Mouse (Mus musculus) heart, embryonic 13.5 days (tissue): ENCODE results near the gene Them7. TPM values are rescaled to one million over a fixed set of nuclear protein-coding genes. Genes with fewer than 3 reads are reported as not detected.

Experiments used
- ATAC-seq: fragments of 200-750 bp; cut with Nextera tagmentation; 2 replicates; pipeline ENCODE4 v1.8.0; 2017; ENCODE audit warnings: moderate TSS enrichment; ENCODE audit not compliant: insufficient number of reproducible peaks, low FRiP score, low TSS enrichment; ENCODE audit errors: extremely low read depth
- H3K27ac ChIP-seq: fragments of 300-500 bp; sonication (generic); replicated peaks from 2 replicates; pipeline ENCODE4 v1.5.1; 2015; ENCODE audit warnings: moderate library complexity, mild to moderate bottlenecking, inconsistent platforms
- H3K27me3 ChIP-seq: fragments of 300-500 bp; sonication (generic); replicated peaks from 2 replicates; pipeline ENCODE4 v1.6.1; 2015; ENCODE audit warnings: mild to moderate bottlenecking, inconsistent platforms
- H3K36me3 ChIP-seq: fragments of 300-500 bp; sonication (generic); 2 replicates; pipeline ENCODE4 v1.6.1; 2015; ENCODE audit warnings: mild to moderate bottlenecking, inconsistent platforms
- H3K4me1 ChIP-seq: fragments of 300-500 bp; sonication (generic); 2 replicates; pipeline ENCODE4 v1.6.1; 2015; ENCODE audit warnings: inconsistent platforms
- H3K4me2 ChIP-seq: fragments of 300-500 bp; sonication (generic); 2 replicates; pipeline ENCODE4 v1.6.1; 2015; ENCODE audit warnings: inconsistent platforms, mild to moderate bottlenecking, moderate library complexity
- H3K4me3 ChIP-seq: fragments of 300-500 bp; sonication (generic); 2 replicates; pipeline ENCODE4 v1.5.1; 2015; ENCODE audit warnings: moderate library complexity, mild to moderate bottlenecking, inconsistent platforms
- H3K9ac ChIP-seq: fragments of 300-500 bp; sonication (generic); 2 replicates; pipeline ENCODE4 v1.6.1; 2015; ENCODE audit warnings: inconsistent platforms, mild to moderate bottlenecking, moderate library complexity
- H3K9me3 ChIP-seq: fragments of 300-500 bp; sonication (generic); 2 replicates; pipeline ENCODE4 v1.6.1; 2016; ENCODE audit warnings: inconsistent platforms
- WGBS: fragments of 180-500 bp; shearing (Covaris S2); methylation state at CpG from one replicate; pipeline ENCODE4 v1.1.7; 2015; ENCODE audit warnings: mixed read lengths; 5-methylcytosine and 5-hydroxymethylcytosine counted together
- polyA plus RNA-seq: library from polyadenylated mRNA; unstranded; fragments of >200 nt; fragmentation: Nextera tagmentation; extraction: Ambion mirVana; gene quantifications from 2 replicates; pipeline ENCODE4 v1.2.1, GENCODE M21; 2015

Gene Them7
- polyA plus RNA-seq, 1 experiment from 2014 or later: 1.2 TPM

DNA sequence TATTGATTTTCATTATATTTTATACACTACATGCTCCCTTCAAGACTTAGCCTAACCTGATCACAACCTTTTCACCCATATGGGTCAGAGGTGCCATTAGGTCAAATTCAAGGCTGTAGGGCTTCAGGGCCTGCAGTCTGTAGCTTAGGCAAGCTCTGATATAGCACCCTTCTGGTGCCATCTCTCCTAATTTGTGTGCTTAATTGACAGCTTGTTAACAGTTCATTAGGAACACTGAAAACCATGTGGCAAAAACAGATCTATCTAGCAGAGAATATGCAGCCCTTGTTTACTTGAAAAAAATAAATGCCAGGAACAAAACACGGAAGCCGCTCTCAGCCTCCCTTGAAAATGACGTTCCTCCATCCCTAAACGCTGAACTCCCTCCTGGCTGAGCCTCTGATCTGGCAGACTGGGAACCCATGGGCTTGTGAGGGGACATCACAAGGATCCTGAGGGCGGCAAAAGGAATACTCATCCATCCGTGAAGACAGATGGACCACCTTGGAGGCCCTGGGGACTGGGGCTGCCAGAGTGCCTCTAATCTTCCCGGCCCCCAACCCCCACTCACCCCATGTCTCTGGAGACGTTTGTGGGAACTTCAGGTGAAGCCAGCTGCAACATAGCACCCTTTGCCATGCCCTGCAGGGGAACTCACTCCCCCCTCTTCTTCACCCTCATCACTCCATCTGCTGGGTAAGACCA, 113.2 kb downstream of the Them7 start:
- Histone ChIP-seq H3K4me3 (no peak overlapping the region), H3K27ac (no peak overlapping the region), H3K4me1 (peaks cover 11% of the 10 kb centered on the region), H3K27me3 (peaks cover 25% of the 10 kb centered on the region; the same call in 1 of the 2 replicates), H3K9me3 (no peaks in the 10 kb centered on the region), H3K36me3 (no peaks in the 10 kb centered on the region), H3K9ac (no peak overlapping the region), H3K4me2 (no peak overlapping the region)
- no peak for ATAC-seq
- WGBS: 41% methylated on average over 8 of the region's 8 CpGs

GRCm38 (mm10) chr2:105339993-105340392, 115.9 kb downstream of the Them7 start:
- H3K27ac ChIP-seq: no peak overlapping the region
- peaks cover 9% of the 10 kb centered on the region for H3K4me1 ChIP-seq
- ATAC-seq: no peak
- H3K4me2 ChIP-seq: no peak overlapping the region
- no peak overlapping the region for H3K9ac ChIP-seq
- H3K27me3 ChIP-seq: peaks cover 15% of the 10 kb centered on the region; the same call in 1 of the 2 replicates
- no peaks in the 10 kb centered on the region for H3K36me3 ChIP-seq
- WGBS: 54% methylated on average over 3 of the region's 3 CpGs
- no peaks in the 10 kb centered on the region for H3K9me3 ChIP-seq
- no peak overlapping the region for H3K4me3 ChIP-seq

DNA sequence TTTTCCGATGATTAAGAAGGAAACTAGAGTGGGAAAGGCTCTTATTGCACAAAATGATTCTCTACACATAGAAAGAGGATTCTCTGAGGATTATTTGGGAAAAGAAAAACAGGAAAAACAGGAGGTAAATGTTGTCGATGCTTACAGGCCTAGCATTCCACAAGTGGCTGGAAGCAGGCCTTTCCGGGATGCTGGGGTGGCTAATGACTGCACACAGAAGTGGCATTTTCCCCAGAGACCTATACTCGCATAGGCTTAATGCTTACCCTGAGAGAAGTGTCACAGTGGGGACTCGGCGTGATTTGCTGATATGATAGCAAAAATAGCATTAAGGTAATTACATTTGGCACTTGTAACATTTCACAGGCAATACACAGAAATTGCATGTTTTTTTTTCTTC, 124.8 kb downstream of the Them7 start:
- H3K4me3 ChIP-seq: no peak overlapping the region
- no peaks in the 10 kb centered on the region for H3K27me3 ChIP-seq
- H3K4me2 ChIP-seq: no peak overlapping the region
- H3K27ac ChIP-seq: no peak overlapping the region
- ATAC-seq: no peak
- peaks cover 16% of the 10 kb centered on the region for H3K4me1 ChIP-seq
- no peaks in the 10 kb centered on the region for H3K9me3 ChIP-seq
- H3K9ac ChIP-seq: no peak overlapping the region
- no peaks in the 10 kb centered on the region for H3K36me3 ChIP-seq
- WGBS: 62% methylated on average over 6 of the region's 6 CpGs

- Histone ChIP-seq H3K36me3 (no peaks in the 10 kb centered on the region), H3K27ac (no peak overlapping the region), H3K4me2 (no peak overlapping the region), H3K27me3 (no peaks in the 10 kb centered on the region; the same call in 1 of the 2 replicates), H3K9me3 (no peaks in the 10 kb centered on the region), H3K4me3 (no peak overlapping the region), H3K9ac (no peak overlapping the region), H3K4me1 (peaks cover 19% of the 10 kb centered on the region)
- no peak for ATAC-seq
- WGBS: 39% methylated on average over 5 of the region's 5 CpGs
These were observed 132.7 kb downstream of the Them7 start for GRCm38 (mm10) chr2:105356791-105357190.

DNA sequence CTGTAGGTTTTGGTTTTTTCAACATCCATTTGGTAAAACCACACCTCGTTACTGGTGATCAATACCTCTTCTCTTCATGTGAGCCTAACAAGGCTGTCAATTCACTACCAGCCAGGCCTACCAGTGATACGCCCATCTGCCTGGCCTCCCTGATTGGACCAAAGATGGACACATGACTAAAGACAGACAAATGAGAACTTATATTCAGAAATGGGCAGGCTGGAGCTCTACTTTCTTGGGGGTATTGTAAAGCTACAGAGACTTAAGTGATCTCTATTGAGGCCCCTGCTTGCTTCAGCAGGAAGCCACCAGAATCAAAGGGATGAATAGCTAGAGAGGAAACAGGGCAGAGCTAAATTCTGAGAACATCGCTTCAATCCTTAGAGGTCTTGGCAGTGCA, 133.9 kb downstream of the Them7 start:
- Histone ChIP-seq H3K27ac (no peak overlapping the region), H3K9ac (no peak overlapping the region), H3K27me3 (no peaks in the 10 kb centered on the region; the same call in 1 of the 2 replicates), H3K4me3 (no peak overlapping the region), H3K4me2 (no peak overlapping the region), H3K4me1 (peaks cover 19% of the 10 kb centered on the region), H3K36me3 (no peaks in the 10 kb centered on the region), H3K9me3 (no peaks in the 10 kb centered on the region)
- 81% methylated on average over 3 of the region's 3 CpGs for WGBS
- no peak for ATAC-seq

DNA sequence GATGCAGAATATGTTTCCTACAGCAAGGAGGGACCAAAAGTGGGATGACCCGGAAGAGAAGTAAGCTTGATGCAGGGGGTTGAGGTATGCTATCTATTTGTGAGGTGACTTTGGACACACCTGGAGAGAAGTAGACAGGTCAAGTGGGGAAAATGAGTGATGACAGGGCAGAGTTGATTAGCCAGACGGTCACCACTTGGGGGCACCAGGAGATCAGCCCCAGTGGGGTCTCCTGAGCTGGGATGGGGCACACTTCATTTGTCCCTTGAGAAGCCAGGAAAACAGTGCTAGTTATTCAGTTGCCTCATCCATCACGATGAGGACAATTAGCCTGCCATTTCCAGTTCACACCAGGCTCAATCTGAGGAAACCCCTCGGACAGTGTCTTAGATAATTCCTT, 143.5 kb downstream of the Them7 start:
- Histone ChIP-seq H3K9me3 (no peaks in the 10 kb centered on the region), H3K4me2 (no peak overlapping the region), H3K36me3 (no peaks in the 10 kb centered on the region), H3K4me3 (no peak overlapping the region), H3K27ac (no peak overlapping the region), H3K9ac (no peak overlapping the region), H3K4me1 (peaks cover 9% of the 10 kb centered on the region), H3K27me3 (peaks cover 19% of the 10 kb centered on the region; the same call in 1 of the 2 replicates)
- no peak for ATAC-seq
- WGBS: 30% methylated on average over 4 of the region's 4 CpGs

DNA sequence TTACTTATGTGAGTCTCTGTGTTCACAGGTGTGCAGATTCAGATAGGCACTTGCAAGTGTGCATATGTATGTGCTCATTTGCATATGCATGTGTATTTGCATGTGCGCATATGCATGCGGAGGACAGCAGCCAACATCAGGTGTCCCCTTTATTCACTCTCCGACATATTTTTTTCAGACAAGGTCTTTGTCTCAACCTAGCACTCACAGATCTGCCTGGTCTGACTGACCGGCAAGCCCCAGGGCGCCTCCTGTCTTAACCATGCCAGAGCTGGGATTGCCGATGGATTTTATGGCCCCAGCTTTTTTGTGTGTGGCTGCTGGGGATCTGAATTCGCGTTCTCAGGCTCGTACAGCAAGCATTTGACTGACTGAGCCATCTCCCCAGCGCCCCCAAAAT, 146.1 kb downstream of the Them7 start:
- Histone ChIP-seq H3K4me2 (peak overlapping the region; percentile 69), H3K9me3 (no peaks in the 10 kb centered on the region), H3K27ac (no peak overlapping the region), H3K36me3 (no peaks in the 10 kb centered on the region), H3K4me3 (peak overlapping the region; percentile 39), H3K27me3 (peaks cover 24% of the 10 kb centered on the region; the same call in 1 of the 2 replicates), H3K9ac (peak overlapping the region; percentile 61), H3K4me1 (peaks cover 9% of the 10 kb centered on the region)
- ATAC-seq: no peak
- 18% methylated on average over 10 of the region's 10 CpGs for WGBS

DNA sequence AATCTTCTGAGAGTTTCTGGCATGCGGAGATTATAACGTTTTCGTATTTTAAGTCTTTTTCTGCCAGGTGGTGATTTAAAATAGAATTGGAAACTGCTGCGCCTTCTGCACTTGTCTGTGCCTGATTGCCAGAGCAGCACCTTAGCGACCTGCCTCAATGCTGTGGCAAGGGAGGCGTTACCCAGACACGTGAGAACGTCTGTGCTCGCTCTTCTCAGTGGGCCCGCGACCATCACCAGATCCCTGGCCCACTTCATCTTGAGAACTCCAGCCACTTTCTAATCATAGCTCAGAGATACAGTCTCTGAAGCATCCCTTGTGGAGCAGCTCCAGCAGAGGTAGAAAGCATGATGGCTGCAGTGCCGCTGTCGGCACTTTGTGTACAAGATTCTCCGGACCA, 146.6 kb downstream of the Them7 start:
- Histone ChIP-seq H3K4me3 (peak overlapping the region; percentile 39), H3K4me2 (peak overlapping the region; percentile 69), H3K9ac (peak overlapping the region; percentile 61; the same call in 1 of the 2 replicates), H3K4me1 (peaks cover 9% of the 10 kb centered on the region), H3K27me3 (peaks cover 23% of the 10 kb centered on the region; the same call in 1 of the 2 replicates), H3K9me3 (no peaks in the 10 kb centered on the region), H3K36me3 (no peaks in the 10 kb centered on the region), H3K27ac (no peak overlapping the region)
- no peak for ATAC-seq
- 20% methylated on average over 14 of the region's 14 CpGs for WGBS

- Histone ChIP-seq H3K36me3 (no peaks in the 10 kb centered on the region), H3K27me3 (0 out of 2 replicates have a peak, but pooled peaks cover 19% of the 10 kb centered on the region), H3K4me1 (peaks cover 9% of the 10 kb centered on the region), H3K4me2 (no peak overlapping the region), H3K27ac (no peak overlapping the region), H3K4me3 (no peak overlapping the region), H3K9ac (no peak overlapping the region), H3K9me3 (no peaks in the 10 kb centered on the region)
- WGBS: 87% methylated on average over 6 of the region's 6 CpGs
- no peak for ATAC-seq
These were observed 148.0 kb downstream of the Them7 start for GRCm38 (mm10) chr2:105372156-105372555.

DNA sequence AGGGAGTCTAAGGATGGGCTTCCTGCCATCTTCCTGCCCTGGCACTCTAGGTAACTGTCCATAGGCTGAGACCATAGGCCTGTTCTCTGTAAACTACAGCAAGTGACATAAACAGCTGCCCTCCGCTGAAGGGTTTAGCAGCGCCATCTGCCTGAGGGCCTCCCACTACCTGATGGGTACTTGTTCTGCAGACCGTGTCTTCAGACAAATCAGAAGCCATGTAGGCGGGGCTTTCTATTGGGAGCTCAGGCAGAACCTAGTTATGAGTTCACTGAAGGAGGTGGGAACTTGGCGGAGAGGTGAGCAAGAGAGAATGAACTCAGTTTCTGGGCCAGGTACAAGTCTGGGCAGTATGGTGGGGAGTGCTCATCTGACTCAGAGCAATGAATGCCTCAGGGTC, 148.6 kb downstream of the Them7 start:
- no peaks in the 10 kb centered on the region for H3K9me3 ChIP-seq
- H3K36me3 ChIP-seq: no peaks in the 10 kb centered on the region
- 81% methylated on average over 5 of the region's 5 CpGs for WGBS
- ATAC-seq: no peak
- H3K9ac ChIP-seq: no peak overlapping the region
- no peak overlapping the region for H3K27ac ChIP-seq
- 0 out of 2 replicates have a peak, but pooled peaks cover 19% of the 10 kb centered on the region for H3K27me3 ChIP-seq
- no peak overlapping the region for H3K4me3 ChIP-seq
- H3K4me1 ChIP-seq: peaks cover 9% of the 10 kb centered on the region
- H3K4me2 ChIP-seq: no peak overlapping the region

- H3K9ac ChIP-seq: no peak overlapping the region
- no peak overlapping the region for H3K4me2 ChIP-seq
- no peaks in the 10 kb centered on the region for H3K9me3 ChIP-seq
- no peak overlapping the region for H3K27ac ChIP-seq
- peaks cover 9% of the 10 kb centered on the region for H3K4me1 ChIP-seq
- H3K4me3 ChIP-seq: no peak overlapping the region
- no peak for ATAC-seq
- H3K27me3 ChIP-seq: 0 out of 2 replicates have a peak, but pooled peaks cover 19% of the 10 kb centered on the region
- WGBS: 80% methylated on average over 11 of the region's 11 CpGs
- H3K36me3 ChIP-seq: no peaks in the 10 kb centered on the region
These were observed 149.5 kb downstream of the Them7 start for GRCm38 (mm10) chr2:105373658-105374057.

DNA sequence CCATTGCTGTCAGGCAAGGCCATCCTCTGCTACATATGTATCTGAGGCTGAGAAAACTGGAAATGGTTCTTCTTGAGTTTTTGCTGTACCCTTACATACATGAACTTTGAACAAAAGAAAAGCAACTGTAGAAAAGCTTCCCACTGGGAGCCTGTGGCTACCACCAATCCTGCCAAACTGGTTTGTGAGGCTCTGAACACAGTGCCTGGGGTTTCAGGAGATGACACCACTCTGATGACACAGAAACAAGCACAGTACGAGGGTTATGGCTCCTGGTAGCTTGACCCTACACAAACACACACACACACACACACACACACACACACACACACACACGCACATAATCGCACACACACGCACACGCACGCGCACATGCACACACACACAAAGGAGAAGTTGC, 151.1 kb downstream of the Them7 start:
- Histone ChIP-seq H3K27ac (no peak overlapping the region), H3K9ac (no peak overlapping the region), H3K4me3 (no peak overlapping the region), H3K27me3 (0 out of 2 replicates have a peak, but pooled peaks cover 17% of the 10 kb centered on the region), H3K9me3 (no peaks in the 10 kb centered on the region), H3K4me1 (peaks cover 9% of the 10 kb centered on the region), H3K36me3 (no peaks in the 10 kb centered on the region), H3K4me2 (no peak overlapping the region)
- ATAC-seq: no peak
- 80% methylated on average over 7 of the region's 7 CpGs for WGBS
